Mouse (Mus musculus) ES-E14 (cell line): ENCODE data around the gene Hdac10.

Source experiments
- CHD2 ChIP-seq: IDR thresholded peaks from 2 replicates; pipeline ENCODE4 v1.6.1; 2014; ENCODE audit warnings: mild to moderate bottlenecking, low read depth, low read length, inconsistent platforms
- HCFC1 ChIP-seq: IDR thresholded peaks from 2 replicates; pipeline ENCODE4 v1.6.1; 2012; ENCODE audit warnings: low read length, inconsistent platforms, borderline replicate concordance; ENCODE audit not compliant: insufficient read depth
- MAFK ChIP-seq: IDR thresholded peaks from 2 replicates; pipeline ENCODE4 v1.6.1; 2014; ENCODE audit warnings: mild to moderate bottlenecking, low read depth, low read length, inconsistent platforms; ENCODE audit not compliant: insufficient read depth
- ZC3H11A ChIP-seq: IDR thresholded peaks from 2 replicates; pipeline ENCODE4 v1.6.1; 2012; ENCODE audit warnings: low read depth, mild to moderate bottlenecking, inconsistent platforms, low read length, borderline replicate concordance

- TF ChIP-seq CHD2 (no peak), MAFK (no peak), HCFC1 (no peak), ZC3H11A (no peak)
These were observed 10.0 kb upstream of the Hdac10 start for GRCm38 (mm10) chr15:89138531-89138930.
